Mouse (Mus musculus) lung, adult 2 months (tissue): ENCODE data around the gene Dlat.

Experiments
- CTCF ChIP-seq: fragments of 200-500 bp; IDR thresholded peaks from 2 replicates; pipeline ENCODE4 v1.5.1; 2011; ENCODE audit warnings: mild to moderate bottlenecking, low read length, control low read depth; ENCODE audit not compliant: insufficient read depth
- POLR2A ChIP-seq: fragments of 200-500 bp; IDR thresholded peaks from 2 replicates; pipeline ENCODE4 v1.6.1; 2011; ENCODE audit warnings: low read depth, mild to moderate bottlenecking, control low read depth, low read length, borderline replicate concordance; ENCODE audit errors: extremely low read depth

DNA sequence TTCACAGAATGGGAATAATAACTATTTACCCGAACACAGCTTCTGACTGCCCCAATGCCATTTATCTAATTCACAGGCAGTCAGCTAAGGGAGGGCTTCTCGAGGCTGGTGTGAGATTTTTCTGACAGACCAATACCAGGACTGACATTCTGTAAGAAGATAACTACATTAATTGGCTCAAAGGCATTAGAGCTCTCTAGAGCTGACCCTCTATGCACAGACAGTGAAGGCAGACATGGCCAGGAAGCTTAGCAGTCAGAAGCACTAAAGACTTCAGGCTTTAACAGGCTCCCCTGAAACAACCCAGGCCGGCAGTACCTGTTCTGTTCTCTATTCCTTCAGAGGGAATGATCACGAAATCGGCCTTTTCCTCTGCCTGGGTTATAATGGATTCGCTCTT, 35.6 kb upstream of the Dlat start:
- TF ChIP-seq CTCF (no peak), POLR2A (no peak)
